Mouse (Mus musculus) heart, embryonic 16.5 days (tissue): ENCODE data around the gene Usp54. TPM values are rescaled to one million over a fixed set of nuclear protein-coding genes. Genes with fewer than 3 reads are reported as not detected.

ENCODE experiments used
- ATAC-seq: fragments of 200-750 bp; cut with Nextera tagmentation; replicated peaks from 2 replicates; pipeline ENCODE4 v1.8.0; 2017; ENCODE audit warnings: moderate number of reproducible peaks; ENCODE audit not compliant: insufficient read depth, low FRiP score; ENCODE audit errors: extremely low read depth
- H3K27ac ChIP-seq: fragments of 300-500 bp; sonication (generic); 2 replicates; pipeline ENCODE4 v1.5.1; 2014; ENCODE audit warnings: mild to moderate bottlenecking, low read length, control low read depth, moderate library complexity
- H3K27me3 ChIP-seq: fragments of 300-500 bp; sonication (generic); 2 replicates; pipeline ENCODE4 v1.6.1; 2014; ENCODE audit warnings: low read length, mixed read lengths; ENCODE audit not compliant: control insufficient read depth, insufficient read depth
- H3K36me3 ChIP-seq: fragments of 300-500 bp; sonication (generic); 2 replicates; pipeline ENCODE4 v1.6.1; 2014; ENCODE audit not compliant: control insufficient read depth, insufficient read depth
- H3K4me1 ChIP-seq: fragments of 300-500 bp; sonication (generic); 2 replicates; pipeline ENCODE4 v1.6.1; 2014; ENCODE audit warnings: low read length, mixed read lengths; ENCODE audit not compliant: control insufficient read depth, insufficient read depth
- H3K4me2 ChIP-seq: fragments of 300-500 bp; sonication (generic); 2 replicates; pipeline ENCODE4 v1.6.1; 2014; ENCODE audit warnings: low read depth, mild to moderate bottlenecking, control low read depth, low read length
- H3K4me3 ChIP-seq: fragments of 300-500 bp; sonication (generic); 2 replicates; pipeline ENCODE4 v1.5.1; 2014; ENCODE audit warnings: mild to moderate bottlenecking, control low read depth, low read length
- H3K9ac ChIP-seq: fragments of 300-500 bp; sonication (generic); 2 replicates; pipeline ENCODE4 v1.6.1; 2014; ENCODE audit warnings: low read length, control low read depth
- H3K9me3 ChIP-seq: fragments of 300-500 bp; sonication (generic); replicated peaks from 2 replicates; pipeline ENCODE4 v1.6.1; 2016; ENCODE audit warnings: low read length; ENCODE audit not compliant: control insufficient read depth
- WGBS: fragments of 180-500 bp; shearing (Covaris S2); extraction: QIAGEN DNeasy Blood & Tissue Kit; methylation state at CpG from one replicate; pipeline ENCODE4 v1.1.7; 2014; 5-methylcytosine and 5-hydroxymethylcytosine counted together
- polyA plus RNA-seq: library from polyadenylated mRNA; unstranded; fragments of >200 nt; fragmentation: Nextera tagmentation; extraction: Ambion mirVana; gene quantifications from 2 replicates; pipeline ENCODE4 v1.2.1, GENCODE M21; 2015

Gene Usp54
- polyA plus RNA-seq: 3.8 and 4.5 TPM in 2 replicates

DNA sequence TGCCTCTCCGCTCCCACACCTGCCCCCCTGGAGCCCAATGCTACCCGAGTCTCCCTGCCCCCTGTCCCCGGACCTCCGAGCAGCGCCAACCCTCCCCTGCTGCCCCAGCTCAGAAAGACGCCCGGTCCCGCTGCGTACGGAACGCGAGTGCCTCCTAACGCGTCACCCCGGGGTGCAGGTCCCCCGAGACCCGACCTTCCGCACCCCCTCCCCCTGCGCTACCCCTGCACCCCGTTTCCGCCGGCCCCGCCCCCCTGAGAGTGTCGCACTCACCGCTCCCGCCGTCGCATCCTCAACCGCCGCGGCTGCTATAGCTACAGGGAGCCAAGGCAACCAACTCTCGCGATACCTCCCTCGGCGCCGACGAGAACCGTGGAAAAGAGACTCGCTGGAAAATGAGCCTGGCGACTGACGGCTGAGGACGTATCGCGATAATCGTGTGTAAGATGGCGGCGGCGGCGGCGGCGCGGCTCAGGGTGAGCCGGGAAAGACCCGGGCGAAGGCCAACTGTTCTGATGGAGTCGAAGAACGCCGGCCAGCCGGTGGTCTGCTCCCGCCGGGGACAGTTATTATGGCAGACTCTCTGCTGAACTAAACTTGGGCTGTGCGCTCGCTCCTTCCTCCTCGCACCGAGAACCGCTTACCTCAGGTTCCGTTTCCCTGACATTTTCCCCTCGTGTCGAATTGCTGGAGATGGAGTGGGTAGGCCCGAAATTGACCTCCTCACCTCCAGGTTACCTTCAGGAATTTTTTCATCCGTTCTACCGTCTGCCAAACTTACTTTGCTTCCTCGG, at the start of gene Usp54:
Gene Usp54, minus strand, starts transcription at position 420 of the 794 bp plus-strand sequence.
- no peaks in the 10 kb centered on the region for H3K27me3 ChIP-seq
- peak within 1 kb of the TSS; percentile 98 for H3K9ac ChIP-seq
- peak within 1 kb of the TSS; percentile 94 for H3K4me2 ChIP-seq
- under 1% methylated on average over 73 of the region's 73 CpGs for WGBS
- peak within 1 kb of the TSS; percentile 96 for H3K27ac ChIP-seq
- no peaks in the 10 kb centered on the region for H3K36me3 ChIP-seq
- H3K4me3 ChIP-seq: peak within 1 kb of the TSS; percentile 90
- H3K4me1 ChIP-seq: peaks cover 11% of the 10 kb centered on the region
- no peaks in the 10 kb centered on the region for H3K9me3 ChIP-seq
- ATAC-seq: peak; percentile 92

GRCm38 (mm10) chr14:20689009-20689408, 48.1 kb upstream of the Usp54 start:
- no peak overlapping the region for H3K27ac ChIP-seq
- no peaks in the 10 kb centered on the region; the same call in 1 of the 2 replicates for H3K4me1 ChIP-seq
- no peak overlapping the region for H3K4me2 ChIP-seq
- H3K4me3 ChIP-seq: no peak overlapping the region
- no peaks in the 10 kb centered on the region for H3K27me3 ChIP-seq
- no peak overlapping the region for H3K9ac ChIP-seq
- H3K9me3 ChIP-seq: no peaks in the 10 kb centered on the region
- 85% methylated on average over 2 of the region's 2 CpGs for WGBS
- peaks cover 87% of the 10 kb centered on the region for H3K36me3 ChIP-seq
- ATAC-seq: no peak

GRCm38 (mm10) chr14:20686576-20686975, 45.7 kb upstream of the Usp54 start:
- H3K9ac ChIP-seq: no peak overlapping the region
- no peak for ATAC-seq
- 94% methylated on average over 3 of the region's 3 CpGs for WGBS
- peaks cover 8% of the 10 kb centered on the region for H3K4me1 ChIP-seq
- H3K27ac ChIP-seq: no peak overlapping the region
- H3K9me3 ChIP-seq: no peaks in the 10 kb centered on the region
- H3K4me2 ChIP-seq: no peak overlapping the region
- no peak overlapping the region for H3K4me3 ChIP-seq
- no peaks in the 10 kb centered on the region for H3K27me3 ChIP-seq
- peaks cover 90% of the 10 kb centered on the region for H3K36me3 ChIP-seq

- WGBS: 27% methylated on average over 3 of the region's 3 CpGs
Measured at GRCm38 (mm10) chr14:20682498-20682897, 41.6 kb upstream of the Usp54 start.

DNA sequence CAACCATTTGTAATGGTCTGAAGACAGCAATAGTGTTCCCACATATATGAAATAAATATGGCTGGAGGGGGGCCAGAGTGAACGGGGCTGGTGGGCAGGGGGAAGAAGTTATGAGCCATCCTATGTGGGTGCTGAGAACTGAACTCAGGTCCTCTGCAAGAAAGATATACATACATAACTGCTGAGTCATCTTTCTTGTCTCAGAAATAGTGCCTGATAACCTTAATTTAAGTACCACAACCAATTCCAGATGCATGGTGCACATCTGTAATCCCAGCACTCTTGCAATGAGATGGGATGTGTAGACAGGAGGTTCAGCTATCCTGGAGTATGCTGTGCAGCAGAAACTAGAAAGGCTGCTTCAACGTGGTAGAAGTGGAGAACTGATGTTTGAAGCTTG, 40.9 kb upstream of the Usp54 start:
- Histone ChIP-seq H3K4me1 (peaks cover 8% of the 10 kb centered on the region), H3K27ac (peak overlapping the region; percentile 5), H3K36me3 (peaks cover 85% of the 10 kb centered on the region), H3K4me3 (no peak overlapping the region), H3K4me2 (no peak overlapping the region), H3K9ac (no peak overlapping the region), H3K27me3 (no peaks in the 10 kb centered on the region), H3K9me3 (no peaks in the 10 kb centered on the region)
- WGBS: 87% methylated on average over 2 of the region's 2 CpGs
- no peak for ATAC-seq

More at GRCm38 (mm10) chr14:20682498-20682897, 41.6 kb upstream of the Usp54 start:
- H3K9ac ChIP-seq: no peak overlapping the region
- H3K4me2 ChIP-seq: no peak overlapping the region
- H3K4me1 ChIP-seq: peaks cover 8% of the 10 kb centered on the region
- H3K36me3 ChIP-seq: peaks cover 88% of the 10 kb centered on the region
- peak overlapping the region; percentile 5 for H3K27ac ChIP-seq
- ATAC-seq: peak; percentile 52; the same call in 1 of the 2 replicates
- H3K27me3 ChIP-seq: no peaks in the 10 kb centered on the region
- no peak overlapping the region for H3K4me3 ChIP-seq
- H3K9me3 ChIP-seq: no peaks in the 10 kb centered on the region

- H3K9ac ChIP-seq: no peak overlapping the region
- H3K9me3 ChIP-seq: no peaks in the 10 kb centered on the region; the same call in 1 of the 2 replicates
- no peaks in the 10 kb centered on the region for H3K27me3 ChIP-seq
- ATAC-seq: no peak
- no peak overlapping the region for H3K27ac ChIP-seq
- peaks cover 24% of the 10 kb centered on the region for H3K4me1 ChIP-seq
- no peak overlapping the region for H3K4me3 ChIP-seq
- H3K36me3 ChIP-seq: peaks cover 56% of the 10 kb centered on the region
- no peak overlapping the region for H3K4me2 ChIP-seq
- WGBS: 84% methylated on average over 4 of the region's 4 CpGs
Measured at GRCm38 (mm10) chr14:20677906-20678305, 37.0 kb upstream of the Usp54 start.

- Histone ChIP-seq H3K4me1 (peaks cover 16% of the 10 kb centered on the region), H3K27me3 (no peaks in the 10 kb centered on the region), H3K4me2 (peak within 1 kb of the TSS; percentile 91), H3K4me3 (peak within 1 kb of the TSS; percentile 82), H3K9me3 (no peaks in the 10 kb centered on the region; the same call in 1 of the 2 replicates), H3K36me3 (peaks cover 25% of the 10 kb centered on the region), H3K27ac (peak within 1 kb of the TSS; percentile 95), H3K9ac (peak within 1 kb of the TSS; percentile 88)
- peak; percentile 96 for ATAC-seq
- WGBS: 0% methylated on average over 43 of the region's 43 CpGs
Measured at GRCm38 (mm10) chr14:20674064-20674833, 33.4 kb upstream of the Usp54 start, which contains the start of gene Sec24c. TSS of gene Sec24c (plus strand) at chr14:20674308.

DNA sequence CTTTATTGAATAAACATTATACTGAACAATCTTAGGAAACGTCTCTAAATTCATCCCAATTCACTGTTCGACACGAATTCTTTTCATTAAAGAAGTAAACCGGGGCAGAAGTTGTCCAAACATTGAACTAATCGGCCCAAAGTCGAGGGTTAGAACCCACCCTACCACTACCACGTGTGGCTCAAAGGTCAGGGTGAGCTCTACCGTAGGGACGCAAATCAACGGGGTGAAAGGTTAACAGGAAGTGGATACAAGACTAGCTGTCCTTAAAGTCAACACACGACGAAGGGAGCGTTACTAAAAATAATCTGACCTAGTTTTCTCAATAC, 32.8 kb upstream of the Usp54 start:
- H3K4me3 ChIP-seq: peak overlapping the region; percentile 82
- H3K27ac ChIP-seq: peak overlapping the region; percentile 95
- peak overlapping the region; percentile 91 for H3K4me2 ChIP-seq
- H3K4me1 ChIP-seq: peaks cover 21% of the 10 kb centered on the region
- no peaks in the 10 kb centered on the region; the same call in 1 of the 2 replicates for H3K9me3 ChIP-seq
- peak overlapping the region; percentile 75 for H3K9ac ChIP-seq
- peaks cover 20% of the 10 kb centered on the region for H3K36me3 ChIP-seq
- 8% methylated on average over 13 of the region's 13 CpGs for WGBS
- no peak for ATAC-seq
- H3K27me3 ChIP-seq: no peaks in the 10 kb centered on the region

- peaks cover 23% of the 10 kb centered on the region for H3K4me1 ChIP-seq
- no peak overlapping the region for H3K4me2 ChIP-seq
- H3K9ac ChIP-seq: no peak overlapping the region
- ATAC-seq: no peak
- H3K4me3 ChIP-seq: no peak overlapping the region
- no peaks in the 10 kb centered on the region; the same call in 1 of the 2 replicates for H3K9me3 ChIP-seq
- 89% methylated on average over 2 of the region's 2 CpGs for WGBS
- no peak overlapping the region; the same call in 1 of the 2 replicates for H3K27ac ChIP-seq
- H3K27me3 ChIP-seq: no peaks in the 10 kb centered on the region
- H3K36me3 ChIP-seq: peaks cover 13% of the 10 kb centered on the region
Measured at GRCm38 (mm10) chr14:20672990-20673389, 32.1 kb upstream of the Usp54 start.
